Mouse (Mus musculus) embryo, embryonic 9.5 days (tissue): ENCODE measurements around the gene Slc6a9.

Experiments
- DNase-seq: peaks from one replicate; pipeline ENCODE4 v3.0.0-alpha.2; 2017; ENCODE audit errors: extremely low spot score

Gene Slc6a9

GRCm38 (mm10) chr4:117840821-117841220 is 6.5 kb downstream of the Slc6a9 start:
- DNase-seq = no peak

GRCm38 (mm10) chr4:117841566-117841965 is 7.3 kb downstream of the Slc6a9 start:
- DNase-seq = no peak

- DNase-seq = no peak
Measured at GRCm38 (mm10) chr4:117843101-117843500, 8.8 kb downstream of the Slc6a9 start.

GRCm38 (mm10) chr4:117844467-117844866 is 10.2 kb downstream of the Slc6a9 start:
- DNase-seq = no peak

DNA sequence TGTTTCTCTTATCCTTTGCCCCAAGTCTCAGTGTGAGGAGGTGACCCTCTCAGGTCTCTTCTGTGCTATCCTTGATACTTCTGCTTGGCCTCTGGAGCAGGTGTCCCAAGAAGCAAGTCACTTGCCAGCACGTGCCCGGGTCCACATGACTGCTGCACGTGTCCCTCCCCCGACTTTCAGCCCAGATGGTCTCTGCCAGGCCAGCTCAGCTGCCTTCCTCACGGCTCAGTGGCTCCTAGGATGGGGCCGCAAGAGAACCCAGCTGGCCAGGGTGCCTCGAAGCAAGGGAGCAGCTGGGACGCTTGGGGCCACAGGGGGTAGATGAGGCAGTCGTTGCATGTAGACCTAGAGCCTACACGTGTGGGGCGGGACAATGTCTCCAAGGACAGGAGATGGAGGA is 11.0 kb downstream of the Slc6a9 start:
- DNase-seq = no peak

DNA sequence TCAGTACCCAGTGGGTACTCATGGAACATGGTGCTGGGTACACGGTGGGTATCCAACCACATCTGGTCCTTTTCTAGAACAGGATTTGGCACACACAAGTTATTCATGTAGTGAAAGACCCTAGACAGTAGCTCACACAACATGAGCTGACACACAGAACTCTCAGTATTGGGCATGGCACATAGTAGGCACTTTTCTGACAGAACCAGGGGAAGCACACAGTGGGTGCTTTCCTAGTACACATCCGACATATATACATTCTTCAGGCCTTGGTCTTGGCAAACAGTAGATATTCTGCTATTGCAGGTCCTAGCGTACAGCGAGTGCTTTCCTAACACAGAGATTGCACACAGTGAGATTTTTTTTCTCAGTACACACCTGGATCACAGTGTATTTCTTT is 12.0 kb downstream of the Slc6a9 start:
- no peak for DNase-seq

DNA sequence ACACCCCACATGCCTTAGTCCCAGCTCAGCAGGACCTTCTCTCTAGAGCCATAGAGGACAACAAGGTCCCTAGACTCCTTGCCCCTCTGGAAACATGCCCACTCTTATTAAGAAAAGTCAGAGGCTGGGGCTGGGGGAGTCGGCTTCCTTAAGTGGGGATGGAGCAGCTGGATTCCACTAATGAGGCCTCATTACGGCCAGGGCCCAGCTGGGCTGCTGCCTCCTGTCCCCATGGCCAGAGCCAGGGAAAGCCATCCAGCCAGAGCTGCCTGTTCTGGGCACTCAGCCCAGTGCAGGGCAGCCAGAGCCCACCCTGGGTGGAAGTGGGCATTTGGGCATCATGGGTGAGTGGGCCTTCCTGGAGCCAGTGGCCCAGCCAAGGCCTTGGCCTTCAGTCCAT is 12.7 kb downstream of the Slc6a9 start:
- DNase-seq = no peak

- no peak for DNase-seq
Measured at GRCm38 (mm10) chr4:117849063-117849462, 14.8 kb downstream of the Slc6a9 start.

DNA sequence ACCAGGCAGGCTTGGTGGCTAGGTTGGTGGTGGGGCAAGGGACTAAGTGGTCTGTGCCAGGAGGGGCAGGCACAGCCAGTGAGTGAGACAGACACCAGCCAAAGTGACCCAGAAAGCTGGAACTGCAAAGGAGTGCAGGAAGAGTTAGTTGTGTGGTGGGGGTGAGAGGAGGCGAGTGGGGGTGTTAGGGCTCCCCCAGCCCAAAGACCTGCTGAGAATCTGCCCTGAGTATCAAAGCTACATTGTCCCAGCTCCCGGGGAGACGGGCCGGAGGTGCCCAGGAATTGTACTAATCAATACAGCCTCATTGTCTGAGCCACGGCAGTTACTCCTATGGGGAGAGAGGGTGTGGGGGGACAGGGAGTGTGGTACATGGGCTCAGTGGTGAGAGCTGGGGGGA is 15.2 kb downstream of the Slc6a9 start:
- DNase-seq = no peak

DNA sequence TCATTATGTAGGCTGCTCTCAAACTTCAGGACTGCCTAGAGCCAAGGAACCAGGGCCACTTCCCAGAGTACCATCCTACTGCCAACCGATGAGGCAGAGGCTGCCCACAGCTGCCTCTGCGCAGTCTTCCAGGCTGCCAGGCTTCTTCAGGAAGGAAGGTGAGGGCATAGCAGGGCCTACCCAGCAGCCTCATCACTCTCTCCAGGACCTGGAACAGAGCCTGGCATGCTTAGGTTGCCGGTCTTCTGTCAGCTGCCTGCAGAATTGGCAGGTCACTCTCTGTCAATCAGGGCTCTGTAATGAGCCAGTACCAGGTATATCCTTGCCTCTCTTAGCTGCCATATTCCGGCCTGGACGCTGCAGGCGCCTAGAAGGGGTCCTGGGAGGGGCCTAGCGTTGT is 15.9 kb downstream of the Slc6a9 start:
- no peak for DNase-seq

DNA sequence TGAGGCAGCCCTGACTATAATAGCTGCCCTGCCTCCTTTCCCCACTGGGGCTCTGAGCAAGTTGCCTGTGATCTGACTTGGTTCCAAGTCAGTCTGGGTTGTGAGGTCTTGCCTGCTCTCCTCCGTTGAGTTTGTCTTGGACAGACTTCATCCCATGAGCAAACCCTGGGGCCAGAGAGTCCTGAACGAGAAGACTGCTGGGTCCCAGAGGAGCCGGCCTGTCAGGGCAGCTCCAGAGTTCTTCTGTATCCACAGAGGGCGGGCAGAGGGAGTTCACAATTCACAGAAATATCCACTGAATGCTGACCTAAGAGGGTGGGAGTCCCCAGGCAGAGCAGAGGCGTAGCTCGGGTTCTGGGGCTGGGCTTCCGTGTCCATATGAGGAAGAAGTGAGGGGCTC is 16.6 kb downstream of the Slc6a9 start:
- DNase-seq = no peak

- no peak for DNase-seq
Measured at GRCm38 (mm10) chr4:117852152-117852868, 18.0 kb downstream of the Slc6a9 start.

- DNase-seq = no peak
Measured at GRCm38 (mm10) chr4:117855146-117855545, 20.8 kb downstream of the Slc6a9 start.

GRCm38 (mm10) chr4:117858794-117859193 is 24.5 kb downstream of the Slc6a9 start:
- DNase-seq = no peak

GRCm38 (mm10) chr4:117860570-117860969 is 26.3 kb downstream of the Slc6a9 start:
- DNase-seq = no peak

- DNase-seq = no peak
Measured at GRCm38 (mm10) chr4:117862823-117863222, 28.5 kb downstream of the Slc6a9 start.

DNA sequence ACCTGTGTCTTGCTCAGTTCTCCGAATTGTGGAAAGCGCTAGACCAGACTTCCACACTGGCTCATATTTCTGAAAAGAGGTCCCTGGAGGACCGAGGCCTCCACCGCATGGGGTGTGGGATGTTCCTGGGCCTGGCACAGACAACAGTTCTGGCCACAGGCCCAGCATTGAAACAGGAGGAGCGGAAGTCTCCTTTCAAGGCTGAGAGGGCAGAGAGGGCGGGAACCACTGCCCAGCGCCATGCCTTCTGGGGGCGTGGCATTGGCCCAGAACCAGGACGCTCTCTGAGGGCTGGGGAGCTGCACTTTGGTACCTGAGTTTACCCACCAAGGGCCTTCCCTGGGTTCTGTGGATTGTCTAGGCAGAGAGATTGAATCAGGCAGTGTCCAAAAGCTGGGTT is 31.8 kb downstream of the Slc6a9 start:
- no peak for DNase-seq

DNA sequence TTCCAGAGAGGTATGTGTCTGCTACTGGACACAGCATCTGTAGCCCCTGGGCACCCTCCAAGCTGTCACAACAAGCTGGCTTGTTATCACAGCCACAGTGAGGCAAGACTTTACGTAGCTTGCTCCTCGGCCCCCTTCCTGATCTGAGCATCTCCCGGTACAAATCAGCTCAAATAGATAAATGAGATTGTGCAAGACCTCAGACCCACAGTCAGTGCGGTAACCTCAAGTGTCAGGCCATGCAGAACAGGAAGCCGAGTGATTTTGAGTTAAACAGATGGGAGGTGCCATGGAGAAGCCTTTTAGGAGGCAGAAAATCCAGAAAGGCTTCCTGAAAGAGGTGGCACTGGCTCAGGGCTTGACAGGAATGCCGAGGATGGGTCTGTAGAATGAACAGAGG is 32.7 kb downstream of the Slc6a9 start:
- no peak for DNase-seq

DNA sequence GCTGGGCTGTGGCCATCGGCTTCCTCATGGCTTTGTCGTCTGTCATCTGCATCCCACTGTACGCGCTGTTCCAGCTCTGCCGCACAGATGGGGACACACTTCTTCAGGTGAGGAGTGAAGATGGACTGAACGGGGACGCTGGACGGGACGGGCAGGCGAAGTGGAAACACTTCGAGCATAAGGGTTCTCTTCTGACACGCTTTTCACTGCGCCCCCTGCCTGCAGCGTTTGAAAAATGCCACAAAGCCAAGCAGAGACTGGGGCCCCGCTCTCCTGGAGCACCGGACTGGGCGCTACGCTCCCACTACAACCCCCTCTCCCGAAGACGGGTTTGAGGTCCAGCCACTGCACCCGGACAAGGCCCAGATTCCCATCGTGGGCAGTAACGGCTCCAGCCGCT is 33.5 kb downstream of the Slc6a9 start:
- peak; percentile 72 for DNase-seq

DNA sequence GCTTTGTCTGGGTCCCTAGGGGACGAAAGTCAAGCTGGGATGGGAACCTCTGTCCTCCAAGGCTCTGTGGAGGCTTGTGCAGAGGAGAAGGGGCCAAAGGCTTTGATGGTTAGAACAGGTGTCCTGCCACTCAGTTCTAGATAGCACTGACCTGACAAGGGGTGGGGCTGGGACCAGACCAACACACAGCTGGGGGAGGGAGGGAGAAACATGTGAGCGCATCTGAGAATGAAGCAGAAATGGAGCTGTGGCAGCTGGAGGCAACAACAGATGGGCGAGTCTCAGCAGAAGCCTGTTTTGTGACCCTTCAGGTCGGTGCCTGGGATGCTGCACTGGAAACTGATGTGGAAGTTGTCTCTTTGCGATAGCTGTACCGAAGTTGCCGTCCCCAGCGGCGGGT is 35.0 kb downstream of the Slc6a9 start:
- DNase-seq = no peak

DNA sequence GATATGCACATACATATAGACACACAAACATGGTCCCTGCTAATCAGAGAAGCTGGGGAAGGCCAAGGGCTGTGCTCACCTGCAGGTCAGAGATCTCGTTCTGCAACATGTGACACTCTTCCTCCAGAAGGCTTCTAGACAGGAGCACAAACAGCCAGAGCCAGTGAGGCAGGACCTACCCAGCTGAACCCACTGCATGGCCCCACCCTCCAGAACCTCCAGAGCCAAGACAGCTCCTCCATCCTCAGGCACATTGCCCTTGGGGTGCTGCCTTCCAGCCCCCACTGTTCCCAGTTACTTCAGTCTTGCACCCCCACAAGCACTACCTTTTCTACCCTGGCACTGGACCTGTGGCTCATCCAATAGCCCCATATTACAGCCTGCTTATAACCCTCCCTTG is 36.1 kb downstream of the Slc6a9 start:
- no peak for DNase-seq

GRCm38 (mm10) chr4:117871787-117872186 is 37.5 kb downstream of the Slc6a9 start:
- peak; percentile 11 for DNase-seq

GRCm38 (mm10) chr4:117872471-117872886 is 38.2 kb downstream of the Slc6a9 start, which contains the start of gene Ccdc24:
Gene Ccdc24, minus strand, starts transcription at chr4:117872557.
- peak; percentile 54 for DNase-seq

DNA sequence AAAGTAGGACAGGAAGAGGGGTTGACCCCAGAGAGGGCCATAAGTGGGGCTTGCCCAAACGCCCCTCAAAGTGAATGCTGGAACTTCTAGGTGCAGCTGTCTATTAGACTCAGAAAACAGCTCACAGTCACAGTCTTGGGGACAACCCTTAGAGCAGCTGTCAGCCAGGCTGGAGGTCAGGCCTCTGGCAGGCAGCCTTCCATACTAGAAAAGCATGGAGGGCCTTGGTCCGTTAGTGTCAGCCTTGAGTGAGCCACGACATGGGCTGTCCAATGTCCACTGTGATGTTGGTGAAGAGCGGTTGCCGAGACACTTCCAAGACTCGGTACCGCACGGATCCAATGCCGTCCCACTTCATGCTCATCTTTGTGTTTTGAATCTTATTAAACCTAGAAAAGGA is 39.3 kb downstream of the Slc6a9 start:
- DNase-seq = no peak
